Mouse (Mus musculus) hematopoietic stem cell, adult 5-6 weeks (primary cell): ENCODE results near the gene Cfap77. TPM values are rescaled to one million over a fixed set of nuclear protein-coding genes. Genes with fewer than 3 reads are reported as not detected.

Source experiments
- ATAC-seq, 2 experiments: fragments of 125-278 bp in 1 of 2; replicated peaks in 1 of 2; 2 replicates each; pipeline ENCODE4 v1.8.0; 2016 to 2017; ENCODE audit warnings: inconsistent platforms in 2 of 2, mild to moderate bottlenecking in 2 of 2, moderate number of reproducible peaks in 2 of 2, low read depth in 1 of 2, moderate TSS enrichment in 1 of 2; ENCODE audit not compliant: low FRiP score in 2 of 2, poor library complexity in 2 of 2, severe bottlenecking in 2 of 2, insufficient read depth in 1 of 2, low TSS enrichment in 1 of 2
- total RNA-seq: library from RNA; stranded (forward); fragments of 172-1452, 232-1000 nt; gene quantifications from 2 replicates; pipeline ENCODE4 v1.2.3, GENCODE M21; 2017

The Cfap77 gene
- total RNA-seq, 1 experiment from 2014 or later, result not detected

DNA sequence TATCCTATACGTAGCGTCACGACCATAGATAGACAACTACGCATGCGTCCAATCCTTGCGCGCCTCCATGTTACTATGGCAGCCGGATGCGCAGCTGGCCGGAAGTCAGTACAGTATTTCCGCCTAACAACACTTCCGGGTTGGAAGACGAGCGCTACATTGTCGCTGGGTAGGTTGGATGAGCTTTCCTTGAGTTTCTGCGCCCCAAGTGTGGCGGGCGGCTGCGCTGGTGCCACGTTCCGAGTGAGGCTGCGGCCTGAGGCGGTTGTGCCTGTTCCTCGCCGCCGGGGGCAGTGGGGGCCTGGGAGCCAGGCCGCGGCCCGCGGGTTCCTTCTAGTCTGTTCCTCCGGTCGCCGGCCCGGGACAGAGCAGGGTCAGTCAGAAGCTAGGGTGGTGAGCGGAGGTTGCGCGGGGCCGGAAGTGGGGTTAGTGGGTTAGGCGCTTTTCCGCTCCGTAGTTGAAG is 5.3 kb upstream of the Cfap77 start, which contains the start of gene Ttf1:
Ttf1 (plus strand) TSS at position 128 of the 463 bp plus-strand sequence.
- peak; percentile 86 to 95 for ATAC-seq

DNA sequence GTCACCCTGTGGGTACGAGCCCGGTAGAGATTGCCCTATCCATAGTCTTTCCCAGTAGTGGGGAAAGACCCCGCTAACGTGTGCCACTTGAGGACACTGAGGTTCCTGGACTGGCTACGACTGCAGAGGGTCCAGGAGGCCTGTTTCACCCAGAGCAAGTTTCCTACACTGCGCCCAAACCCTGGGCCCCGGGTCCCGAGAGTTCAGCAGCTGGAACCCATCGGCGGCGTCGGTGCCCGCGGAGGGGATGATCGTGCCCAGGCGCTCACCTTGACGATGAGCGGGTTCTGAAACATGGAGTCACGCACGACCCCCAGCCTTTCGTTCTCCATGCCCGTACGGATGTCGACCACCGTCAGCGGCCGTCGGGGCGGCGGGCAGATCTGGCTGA is 326 bp downstream of the Cfap77 start:
- ATAC-seq, result no peak

DNA sequence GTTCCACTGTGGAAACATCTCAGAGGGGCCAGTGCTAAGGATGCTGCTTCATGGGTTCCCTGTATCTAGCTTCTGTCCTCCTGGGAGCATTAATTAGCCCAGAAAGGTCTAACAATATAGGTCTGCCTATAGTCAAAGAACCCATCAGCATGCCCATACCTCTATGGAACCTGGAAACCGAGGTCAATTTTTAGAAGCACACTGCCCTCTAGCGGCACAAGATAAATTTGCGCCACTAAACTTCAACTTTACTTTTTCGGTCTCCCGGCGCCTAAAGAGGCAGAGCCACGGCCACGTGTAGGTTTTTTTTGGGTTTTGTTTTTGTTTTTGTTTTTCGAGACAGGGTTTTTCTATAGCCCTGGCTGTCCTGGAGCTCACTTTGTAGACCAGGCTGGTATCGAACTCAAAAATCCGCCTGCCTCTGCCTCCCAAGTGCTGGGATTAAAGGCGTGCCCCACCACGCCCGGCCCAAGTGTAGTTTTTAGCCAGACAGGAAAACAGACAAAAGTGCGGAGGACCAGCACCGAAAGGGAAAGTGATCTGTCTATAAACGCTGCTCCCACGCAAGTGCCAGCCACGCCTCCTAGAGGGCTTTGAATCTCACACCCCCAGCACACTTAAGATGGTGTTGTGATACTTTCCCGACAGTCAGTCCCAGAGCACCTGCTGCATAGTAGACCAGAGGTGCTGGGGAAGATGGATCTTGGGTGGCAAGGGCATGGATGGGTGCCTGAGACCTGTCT is 893 bp downstream of the Cfap77 start:
- ATAC-seq, result peak; percentile 13 to 56; a peak in 1 of 4 replicates

DNA sequence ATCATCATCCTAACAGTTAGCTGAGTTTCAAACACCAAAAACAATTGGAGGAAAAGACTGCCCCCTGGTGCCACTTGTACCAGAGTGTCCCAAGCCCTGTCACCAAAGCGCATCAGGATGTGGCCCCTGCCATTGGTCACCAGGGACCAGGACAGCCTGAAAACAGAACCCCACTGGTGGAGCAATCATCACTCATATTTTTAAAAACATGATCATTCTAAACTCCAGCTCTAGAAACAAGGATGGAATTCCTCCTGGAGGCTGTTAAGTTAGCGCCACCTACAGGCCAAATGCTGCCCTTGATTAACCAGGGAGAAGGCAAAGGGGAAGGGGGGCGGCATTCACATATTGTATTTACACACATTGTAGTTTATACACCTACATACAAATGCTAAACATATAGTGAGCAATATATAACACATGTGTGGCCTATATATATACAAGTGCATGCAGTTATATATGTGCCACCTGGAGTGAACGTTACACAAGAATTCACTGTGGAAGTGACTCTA is 1.9 kb downstream of the Cfap77 start:
- peak; percentile 30 to 60 for ATAC-seq

DNA sequence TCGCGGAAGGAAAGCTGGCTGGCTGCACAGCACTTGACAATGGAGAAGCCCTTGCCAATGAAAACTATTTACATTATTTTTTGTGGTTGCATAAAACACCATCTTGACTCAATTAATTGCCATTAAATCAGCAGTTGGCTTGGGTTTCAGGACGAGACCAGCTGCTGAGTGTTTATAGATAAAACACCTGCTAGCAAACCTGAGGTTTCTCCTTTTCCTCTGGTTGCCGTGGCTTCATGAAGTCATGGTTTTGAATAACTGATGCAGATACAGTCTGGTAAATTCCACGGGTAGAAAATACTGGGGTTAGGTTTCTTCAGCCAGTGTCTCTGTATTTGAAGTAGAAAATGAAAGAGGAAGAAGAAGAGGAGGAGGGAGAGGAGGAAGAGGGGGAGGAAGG is 2.9 kb downstream of the Cfap77 start:
- no peak for ATAC-seq

DNA sequence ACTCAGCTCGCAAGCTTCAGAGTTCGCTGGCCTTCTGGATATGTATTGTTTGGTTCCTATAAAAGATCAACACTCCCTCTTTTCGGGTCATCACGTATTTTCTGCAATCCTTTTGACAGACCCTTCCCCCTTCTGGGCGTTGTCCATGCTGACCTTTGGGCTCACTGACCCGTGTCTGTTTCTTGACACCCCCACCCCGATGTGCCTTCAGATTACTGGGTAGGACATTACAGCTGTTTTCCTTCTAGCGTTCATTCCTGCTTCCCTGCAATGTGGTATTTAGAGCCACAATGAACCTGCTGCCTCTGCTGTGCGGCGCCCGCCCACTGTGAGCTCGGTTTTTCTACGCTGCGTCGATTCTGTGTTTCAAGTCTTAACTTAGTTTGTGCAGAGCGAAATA is 8.7 kb downstream of the Cfap77 start:
- no peak for ATAC-seq

DNA sequence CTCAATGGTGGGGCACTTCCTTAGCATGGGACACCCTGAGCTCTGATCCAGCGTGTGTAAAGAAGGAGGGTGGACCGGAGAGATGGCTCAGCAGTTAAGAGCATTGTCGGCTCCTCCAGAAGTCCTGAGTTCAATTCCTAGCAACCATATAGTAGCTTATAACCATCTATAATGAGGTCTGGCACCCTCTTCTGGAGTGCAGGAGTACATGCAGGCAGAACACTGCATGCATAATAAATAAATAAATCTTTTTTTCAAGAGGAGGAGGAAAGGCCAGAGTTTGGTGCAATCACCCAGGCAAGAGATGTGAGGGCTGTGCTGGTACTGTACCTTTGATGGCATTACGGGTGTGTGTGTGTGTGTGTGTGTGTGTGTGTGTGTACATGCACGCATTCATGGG is 12.7 kb downstream of the Cfap77 start:
- ATAC-seq, result no peak

DNA sequence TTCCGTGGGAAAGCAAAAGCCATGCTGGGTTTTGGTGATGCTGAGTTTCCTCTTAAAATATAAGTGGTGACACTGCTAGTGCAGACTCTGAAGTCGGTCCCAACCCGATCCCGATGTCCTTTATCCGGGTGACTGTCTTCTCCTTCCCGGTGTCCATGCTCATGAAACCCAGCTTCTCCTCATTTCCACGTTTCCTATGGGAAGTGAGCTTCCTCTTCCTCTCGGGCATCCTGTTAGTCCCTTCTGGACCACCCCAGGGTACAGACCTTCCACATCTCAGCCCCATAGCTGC is 13.4 kb downstream of the Cfap77 start:
- ATAC-seq, result no peak

DNA sequence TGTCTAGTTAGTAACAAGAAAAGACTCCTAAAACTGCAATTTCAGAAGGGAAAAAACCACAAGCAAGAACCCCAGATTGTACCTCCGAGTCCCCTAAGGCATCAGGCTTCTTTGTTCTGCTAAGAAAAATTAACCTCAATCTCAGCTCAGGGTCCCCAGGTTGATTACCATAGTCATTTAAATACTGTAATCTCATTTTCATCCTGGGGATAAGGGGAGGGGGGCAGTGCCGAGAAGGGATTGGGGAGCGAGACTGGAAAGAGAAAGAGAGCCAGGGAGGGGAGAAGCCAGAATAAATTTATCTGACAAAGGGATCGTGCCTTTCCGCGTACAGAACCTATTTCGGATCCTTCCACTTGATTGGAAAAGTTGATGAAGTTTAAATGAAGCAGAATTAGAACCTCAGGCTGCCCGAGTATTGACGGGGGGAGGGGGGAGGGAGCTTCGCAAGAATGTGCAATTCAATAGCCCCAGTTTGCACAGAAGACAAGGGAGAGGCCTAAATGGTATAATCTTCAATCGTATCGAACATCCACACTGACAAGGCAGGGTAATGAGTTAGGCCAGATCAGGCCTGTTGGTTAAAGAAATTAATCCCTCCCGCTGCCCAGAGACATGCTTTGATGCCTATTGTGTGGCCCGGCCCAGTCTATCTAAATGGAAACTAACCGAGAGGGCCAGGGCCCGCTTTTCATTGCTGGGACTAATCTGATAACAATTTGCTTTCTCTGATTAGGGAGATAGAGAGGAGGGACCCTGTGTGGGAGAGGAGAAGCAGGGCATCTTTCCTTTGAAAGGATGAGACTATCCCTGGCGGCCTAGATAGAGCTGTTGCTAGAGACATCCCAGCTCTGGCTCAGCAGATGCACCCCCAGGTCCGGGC is 14.0 kb downstream of the Cfap77 start:
- no peak for ATAC-seq

DNA sequence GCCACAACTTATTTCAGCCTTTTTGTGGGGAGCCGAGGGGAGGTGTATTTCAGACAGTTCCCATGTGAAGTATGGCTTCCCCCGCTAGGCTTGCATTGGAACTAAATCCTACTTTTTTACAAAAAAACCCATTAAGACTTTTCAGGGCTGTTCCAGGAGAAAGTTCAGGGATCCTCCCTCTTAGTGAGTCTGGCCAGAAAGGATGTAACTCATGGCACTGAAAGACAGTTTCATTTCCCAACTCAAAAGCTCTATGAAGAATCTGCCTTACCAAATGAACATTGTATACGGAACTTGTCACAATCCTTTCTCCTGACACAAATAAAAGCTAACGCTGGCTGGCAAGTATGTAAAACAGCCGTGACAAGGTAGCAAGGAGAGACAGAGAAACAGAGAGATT is 15.1 kb downstream of the Cfap77 start:
- ATAC-seq, result no peak

DNA sequence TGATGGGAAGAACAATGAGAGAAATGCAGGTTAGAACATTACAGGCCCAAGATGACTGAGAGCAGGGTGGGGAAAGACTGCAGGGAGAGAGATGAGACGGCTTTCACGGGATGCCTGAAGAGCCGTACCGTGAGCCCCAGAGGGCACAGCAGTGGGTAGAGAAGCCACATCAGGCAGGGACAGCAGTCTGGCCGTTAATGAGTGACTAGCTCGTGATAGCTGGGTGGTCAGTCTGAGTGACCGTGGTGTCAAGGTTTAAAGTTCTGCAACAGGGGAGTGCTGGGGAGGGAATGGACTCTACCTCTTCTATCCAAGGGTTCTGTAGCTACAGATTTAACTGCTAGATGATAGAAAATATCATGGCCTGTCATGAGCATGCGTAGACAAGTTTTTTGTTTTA is 19.2 kb downstream of the Cfap77 start:
- no peak for ATAC-seq

DNA sequence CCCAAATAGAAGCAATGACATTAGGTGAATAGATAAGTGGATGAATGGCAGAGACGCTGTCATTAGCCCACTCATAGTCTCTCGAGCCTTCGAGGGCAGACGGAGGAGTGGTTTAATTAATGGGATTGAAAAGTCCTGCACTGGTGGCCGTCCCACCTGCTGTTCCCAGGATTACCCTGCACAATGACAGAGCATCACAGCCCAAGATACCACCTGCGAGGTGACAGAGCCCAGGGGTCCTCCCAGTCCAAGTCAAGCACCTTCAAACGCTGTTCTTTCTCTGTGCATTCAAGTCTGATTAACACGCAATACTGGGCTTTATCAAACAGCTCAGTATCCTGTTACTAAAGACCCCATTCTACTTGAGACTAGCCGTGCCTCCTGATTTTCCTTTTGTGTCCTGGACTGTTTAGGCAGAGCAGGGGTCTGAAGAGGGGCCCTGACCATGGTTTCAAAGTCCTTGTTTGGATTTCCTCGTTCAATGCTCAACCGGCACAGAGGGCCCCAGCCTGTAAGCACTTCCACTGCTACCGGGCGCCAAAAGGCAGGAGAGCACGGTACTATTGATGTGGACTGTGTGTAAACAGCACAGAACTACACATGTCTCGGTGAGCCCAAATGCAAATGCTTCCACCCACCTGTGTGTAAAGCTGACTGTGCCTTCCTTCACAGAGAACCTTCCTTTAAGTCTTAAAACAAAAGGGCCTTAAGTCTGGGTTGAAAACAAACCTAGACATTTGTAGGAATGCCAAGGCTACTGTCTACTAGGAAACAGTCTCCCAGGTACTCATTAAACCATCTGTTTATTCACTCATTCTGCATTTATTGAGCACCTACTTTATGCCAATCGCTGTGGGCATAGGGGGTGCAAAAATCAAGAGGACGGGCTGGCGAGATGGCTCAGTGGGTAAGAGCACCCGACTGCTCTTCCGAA is 20.1 kb downstream of the Cfap77 start:
- no peak for ATAC-seq

DNA sequence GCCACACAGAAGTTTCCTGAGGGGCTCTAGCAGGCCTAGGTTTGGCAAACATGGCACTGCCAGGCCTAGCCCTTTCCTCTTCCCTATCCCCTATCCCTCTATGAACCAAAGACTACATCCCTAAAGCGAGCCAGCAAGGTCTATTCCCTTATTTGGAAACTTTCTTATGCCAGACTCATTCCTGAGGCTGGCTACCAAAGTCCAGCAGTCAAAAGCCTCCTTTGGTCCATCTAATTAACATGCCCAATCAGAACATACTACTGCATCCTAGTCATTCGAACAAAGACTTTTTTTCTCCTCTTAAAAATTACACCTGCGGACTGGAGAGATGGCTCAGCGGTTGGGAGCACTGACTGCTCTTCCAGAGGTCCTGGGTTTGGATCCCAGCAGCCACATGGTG is 22.9 kb downstream of the Cfap77 start:
- no peak for ATAC-seq

DNA sequence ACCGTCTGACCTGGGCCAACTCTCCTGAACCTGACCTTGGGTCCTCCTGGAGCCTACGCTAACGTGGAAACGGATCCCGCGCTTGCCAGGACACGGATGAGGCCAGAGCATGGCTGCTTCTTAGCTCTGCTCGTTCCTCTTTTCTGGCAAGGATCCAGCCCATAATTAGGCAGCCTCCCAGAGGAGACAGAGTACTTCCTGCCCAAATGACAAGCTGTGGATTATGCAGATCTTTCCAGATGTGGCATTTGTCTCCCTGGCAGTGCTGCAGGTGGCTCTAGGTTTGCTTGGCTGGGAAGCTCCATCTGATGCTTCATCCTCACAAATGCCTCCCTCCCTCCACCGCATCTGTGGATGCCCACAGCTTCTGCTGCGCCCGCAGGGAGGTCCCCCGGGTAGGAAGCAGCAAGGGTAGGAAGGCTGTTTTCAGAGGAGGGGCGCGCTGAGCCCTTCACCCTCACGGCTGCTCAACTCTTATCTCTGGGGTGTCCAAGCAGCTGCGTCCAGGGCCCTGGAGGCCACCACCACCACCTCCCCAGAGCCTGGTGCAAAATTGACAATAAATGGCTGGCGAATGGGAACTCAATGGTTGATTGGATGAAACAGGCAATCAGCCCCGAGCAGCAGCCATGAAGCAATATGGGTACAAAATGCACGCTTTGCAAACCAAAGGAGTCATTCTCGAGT is 24.7 kb downstream of the Cfap77 start:
- ATAC-seq, result no peak

DNA sequence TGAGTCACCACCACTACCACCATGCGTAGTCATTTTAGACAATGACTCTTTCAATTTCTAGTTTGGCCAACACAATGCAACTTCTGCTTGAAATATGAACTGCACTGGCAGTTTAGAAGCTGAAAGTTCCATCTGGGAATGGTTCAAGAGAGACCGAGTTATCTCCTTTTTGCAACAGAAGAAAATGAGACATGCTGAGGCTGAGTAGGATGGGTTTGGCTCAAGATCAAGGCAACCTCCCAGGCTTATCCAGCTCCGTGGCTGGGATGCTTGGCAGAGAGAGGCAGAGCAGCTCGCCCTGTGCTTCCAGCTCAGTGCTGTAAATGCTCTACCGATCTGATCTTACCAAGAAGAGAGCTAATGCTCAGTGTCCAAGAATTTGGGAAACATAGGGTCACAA is 29.6 kb downstream of the Cfap77 start:
- ATAC-seq, result no peak

DNA sequence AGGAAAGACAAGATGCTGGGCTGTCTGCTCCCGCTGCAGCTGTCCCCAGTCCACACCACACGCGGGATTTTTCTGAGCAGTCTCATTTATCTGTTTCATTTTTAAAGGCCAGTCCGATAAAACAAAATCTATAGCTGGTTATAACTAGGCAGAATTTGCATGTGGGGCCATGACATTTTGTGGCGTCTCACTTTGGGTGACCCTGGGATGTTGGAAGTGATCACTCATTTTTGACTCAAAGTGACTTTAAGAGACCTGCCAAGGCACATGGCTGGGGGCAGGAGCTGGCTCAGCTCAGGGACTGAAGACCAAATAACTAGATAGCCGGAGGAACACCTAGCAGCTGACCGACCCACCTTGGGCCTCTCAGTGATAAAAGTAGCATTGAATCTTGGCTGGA is 31.9 kb downstream of the Cfap77 start:
- no peak for ATAC-seq

DNA sequence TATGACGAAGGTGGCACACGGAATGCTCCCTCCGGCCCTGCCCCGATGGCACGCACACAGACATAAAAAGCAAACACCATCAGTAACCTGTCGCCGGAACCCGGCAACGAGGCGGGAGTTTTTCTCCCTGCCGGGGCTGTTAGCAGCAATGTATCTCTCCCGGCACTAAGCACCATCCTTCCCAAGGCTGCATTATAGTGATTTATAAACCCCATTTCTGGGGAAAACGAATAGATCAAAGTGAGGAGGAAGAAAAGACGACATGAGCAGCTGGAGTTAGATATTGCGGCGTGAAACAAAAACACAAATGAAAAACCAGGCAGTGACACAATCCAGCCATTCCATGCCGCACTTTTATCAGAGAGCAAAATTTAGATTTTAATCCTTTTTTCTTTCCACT is 33.8 kb downstream of the Cfap77 start:
- no peak for ATAC-seq
